Mouse (Mus musculus): ENCODE results near the gene Man2b1. TPM values are rescaled to one million over a fixed set of nuclear protein-coding genes. Genes with fewer than 3 reads are reported as not detected.
"Not testable (repeated sequence)": the region's sequence is repeated elsewhere in the genome, so short reads cannot be mapped to it uniquely, and the experiment has no call there.

Gene Man2b1
- polyA plus RNA-seq, 1 experiment from 2014 or later, result 41.5 TPM

GRCm38 (mm10) chr8:85096196-85096595 is 13.1 kb downstream of the Man2b1 start:
- Histone ChIP-seq H3K4me3 (replicated peaks) (no peak overlapping the region), H3K9ac (no peak overlapping the region), H3K27me3 (no peaks in the 10 kb centered on the region), H3K27ac (no peak overlapping the region), H3K4me1 (no peaks in the 10 kb centered on the region), H3K9me3 (replicated peaks) (no peaks in the 10 kb centered on the region), H3K36me3 (peaks cover 65% of the 10 kb centered on the region), H3K4me2 (no peak overlapping the region)
- ATAC-seq (replicated peaks; ENCODE audit: low FRiP score), result no peak
- WGBS, result 90% methylated on average over 16 of the region's 16 CpGs

- Histone ChIP-seq H3K9ac (no peak overlapping the region), H3K27ac (no peak overlapping the region), H3K4me3 (replicated peaks) (no peak overlapping the region), H3K9me3 (replicated peaks) (no peaks in the 10 kb centered on the region), H3K27me3 (no peaks in the 10 kb centered on the region), H3K4me1 (no peaks in the 10 kb centered on the region), H3K4me2 (no peak overlapping the region), H3K36me3 (peaks cover 65% of the 10 kb centered on the region)
- no peak for ATAC-seq (replicated peaks; ENCODE audit: low FRiP score)
- WGBS, result 87% methylated on average over 4 of the region's 4 CpGs
Observed at GRCm38 (mm10) chr8:85096850-85097249, 13.8 kb downstream of the Man2b1 start.

GRCm38 (mm10) chr8:85100076-85100665 is 17.1 kb downstream of the Man2b1 start:
- no peaks in the 10 kb centered on the region for H3K9me3 ChIP-seq (replicated peaks)
- H3K4me3 ChIP-seq (replicated peaks), result no peak overlapping the region
- 86% methylated on average over 4 of the region's 4 CpGs for WGBS
- H3K36me3 ChIP-seq, result peaks cover 39% of the 10 kb centered on the region
- ATAC-seq (replicated peaks; ENCODE audit: low FRiP score), result no peak
- no peaks in the 10 kb centered on the region for H3K27me3 ChIP-seq
- H3K4me1 ChIP-seq, result no peaks in the 10 kb centered on the region
- H3K4me2 ChIP-seq, result no peak overlapping the region
- no peak overlapping the region for H3K27ac ChIP-seq
- no peak overlapping the region for H3K9ac ChIP-seq

- Histone ChIP-seq H3K36me3 (peaks cover 43% of the 10 kb centered on the region), H3K4me2 (no peak overlapping the region), H3K4me3 (replicated peaks) (no peak overlapping the region), H3K27me3 (no peaks in the 10 kb centered on the region), H3K9ac (no peak overlapping the region), H3K4me1 (no peaks in the 10 kb centered on the region), H3K27ac (no peak overlapping the region), H3K9me3 (replicated peaks) (no peaks in the 10 kb centered on the region)
- WGBS, result 94% methylated on average over 10 of the region's 10 CpGs
- ATAC-seq (replicated peaks; ENCODE audit: low FRiP score), result no peak
Observed at GRCm38 (mm10) chr8:85113241-85113640, 30.2 kb downstream of the Man2b1 start.

GRCm38 (mm10) chr8:85115501-85115900 is 32.4 kb downstream of the Man2b1 start:
- Histone ChIP-seq H3K27ac (no peak overlapping the region), H3K4me3 (replicated peaks) (no peak overlapping the region), H3K4me1 (peaks cover 4% of the 10 kb centered on the region; the same call in 1 of the 2 replicates), H3K9ac (no peak overlapping the region), H3K4me2 (no peak overlapping the region), H3K36me3 (peaks cover 25% of the 10 kb centered on the region), H3K9me3 (replicated peaks) (no peaks in the 10 kb centered on the region), H3K27me3 (no peaks in the 10 kb centered on the region)
- no peak for ATAC-seq (replicated peaks; ENCODE audit: low FRiP score)
- WGBS, result 76% methylated on average over 4 of the region's 4 CpGs

GRCm38 (mm10) chr8:85116984-85117383 is 33.9 kb downstream of the Man2b1 start:
- WGBS, result 91% methylated on average over 7 of the region's 7 CpGs
- ATAC-seq (replicated peaks; ENCODE audit: low FRiP score), result no peak
- no peak overlapping the region for H3K27ac ChIP-seq
- H3K9ac ChIP-seq, result no peak overlapping the region
- H3K27me3 ChIP-seq, result no peaks in the 10 kb centered on the region
- peaks cover 11% of the 10 kb centered on the region for H3K36me3 ChIP-seq
- no peak overlapping the region for H3K4me2 ChIP-seq
- H3K4me3 ChIP-seq (replicated peaks), result no peak overlapping the region
- peaks cover 4% of the 10 kb centered on the region; the same call in 1 of the 2 replicates for H3K4me1 ChIP-seq
- no peaks in the 10 kb centered on the region for H3K9me3 ChIP-seq (replicated peaks)

GRCm38 (mm10) chr8:85119052-85119981 is 36.2 kb downstream of the Man2b1 start:
- Histone ChIP-seq H3K4me1 (peaks cover 4% of the 10 kb centered on the region; the same call in 1 of the 2 replicates), H3K9me3 (replicated peaks) (no peaks in the 10 kb centered on the region), H3K9ac (peak overlapping the region; percentile 74), H3K27me3 (no peaks in the 10 kb centered on the region), H3K36me3 (no peaks in the 10 kb centered on the region), H3K4me2 (peak overlapping the region; percentile 89), H3K4me3 (replicated peaks) (peak overlapping the region; percentile 62), H3K27ac (peak overlapping the region; percentile 69)
- 8% methylated on average over 37 of the region's 37 CpGs for WGBS
- peak; percentile 94 for ATAC-seq (replicated peaks; ENCODE audit: low FRiP score)

GRCm38 (mm10) chr8:85120251-85120650 is 37.2 kb downstream of the Man2b1 start:
- H3K27ac ChIP-seq; H3K27me3 ChIP-seq; H3K9me3 ChIP-seq (replicated peaks); H3K4me1 ChIP-seq; H3K4me3 ChIP-seq (replicated peaks); H3K36me3 ChIP-seq; H3K9ac ChIP-seq; H3K4me2 ChIP-seq; ATAC-seq (replicated peaks; ENCODE audit: low FRiP score): not testable (repeated sequence)
- WGBS, result 80% methylated on average over 5 of the region's 5 CpGs

- H3K27ac ChIP-seq, result no peak within 1 kb of the TSS
- no peaks in the 10 kb centered on the region for H3K9me3 ChIP-seq (replicated peaks)
- H3K4me2 ChIP-seq, result no peak within 1 kb of the TSS
- WGBS, result 74% methylated on average over 3 of the region's 3 CpGs
- no peak within 1 kb of the TSS for H3K9ac ChIP-seq
- no peaks in the 10 kb centered on the region for H3K36me3 ChIP-seq
- H3K4me1 ChIP-seq, result peaks cover 4% of the 10 kb centered on the region; the same call in 1 of the 2 replicates
- ATAC-seq (replicated peaks; ENCODE audit: low FRiP score), result no peak
- no peaks in the 10 kb centered on the region for H3K27me3 ChIP-seq
- no peak within 1 kb of the TSS for H3K4me3 ChIP-seq (replicated peaks)
Observed at GRCm38 (mm10) chr8:85122995-85123394, 39.9 kb downstream of the Man2b1 start, which contains the start of gene Zfp791. Gene Zfp791, minus strand, starts transcription at chr8:85123095.

GRCm38 (mm10) chr8:85123691-85124090 is 40.6 kb downstream of the Man2b1 start:
- H3K27ac ChIP-seq, result no peak overlapping the region
- no peak for ATAC-seq (replicated peaks; ENCODE audit: low FRiP score)
- H3K4me3 ChIP-seq (replicated peaks), result no peak overlapping the region
- H3K9ac ChIP-seq, result no peak overlapping the region
- H3K4me2 ChIP-seq, result no peak overlapping the region
- peaks cover 4% of the 10 kb centered on the region; the same call in 1 of the 2 replicates for H3K4me1 ChIP-seq
- H3K36me3 ChIP-seq, result no peaks in the 10 kb centered on the region
- H3K9me3 ChIP-seq (replicated peaks), result no peaks in the 10 kb centered on the region
- no peaks in the 10 kb centered on the region for H3K27me3 ChIP-seq
- 88% methylated on average over 8 of the region's 8 CpGs for WGBS

- 80% methylated on average over 1 of the region's 1 CpGs for WGBS
- no peak for ATAC-seq (replicated peaks; ENCODE audit: low FRiP score)
Observed at GRCm38 (mm10) chr8:85132335-85132734, 49.3 kb downstream of the Man2b1 start.

GRCm38 (mm10) chr8:85135690-85136089 is 52.6 kb downstream of the Man2b1 start:
- WGBS, result 87% methylated on average over 2 of the region's 2 CpGs
- not testable (repeated sequence) for H3K27me3 ChIP-seq; H3K27ac ChIP-seq; H3K4me3 ChIP-seq (replicated peaks); H3K4me2 ChIP-seq; H3K9me3 ChIP-seq (replicated peaks); H3K36me3 ChIP-seq; ATAC-seq (replicated peaks; ENCODE audit: low FRiP score); H3K9ac ChIP-seq; H3K4me1 ChIP-seq

More at GRCm38 (mm10) chr8:85132335-85132734, 49.3 kb downstream of the Man2b1 start:
- Histone ChIP-seq H3K4me1 (no peaks in the 10 kb centered on the region), H3K9ac (no peak overlapping the region), H3K4me3 (replicated peaks) (no peak overlapping the region), H3K4me2 (no peak overlapping the region), H3K27me3 (peaks cover 4% of the 10 kb centered on the region; the same call in 1 of the 2 replicates), H3K27ac (no peak overlapping the region), H3K9me3 (replicated peaks) (no peaks in the 10 kb centered on the region), H3K36me3 (no peaks in the 10 kb centered on the region)

All from kidney, embryonic 15.5 days (tissue).